Mouse (Mus musculus) frontal cortex, postnatal 14 days (tissue): ENCODE results near the gene Olfr538.
"Not testable (repeated sequence)": the region's sequence is repeated elsewhere in the genome, so short reads cannot be mapped to it uniquely, and the experiment has no call there.

ENCODE experiments used
- DNase-seq, 2 experiments: peaks; one replicate each; pipeline ENCODE4 v3.0.0; 2022; ENCODE audit warnings: low spot score in 2 of 2

Olfr538 gene

GRCm38 (mm10) chr7:140567586-140567985, at the start of gene Olfr538:
TSS of gene Olfr538 (plus strand) at chr7:140567886.
- DNase-seq = no peak

GRCm38 (mm10) chr7:140539746-140540145, 27.9 kb upstream of the Olfr538 start:
- DNase-seq = no peak

DNA sequence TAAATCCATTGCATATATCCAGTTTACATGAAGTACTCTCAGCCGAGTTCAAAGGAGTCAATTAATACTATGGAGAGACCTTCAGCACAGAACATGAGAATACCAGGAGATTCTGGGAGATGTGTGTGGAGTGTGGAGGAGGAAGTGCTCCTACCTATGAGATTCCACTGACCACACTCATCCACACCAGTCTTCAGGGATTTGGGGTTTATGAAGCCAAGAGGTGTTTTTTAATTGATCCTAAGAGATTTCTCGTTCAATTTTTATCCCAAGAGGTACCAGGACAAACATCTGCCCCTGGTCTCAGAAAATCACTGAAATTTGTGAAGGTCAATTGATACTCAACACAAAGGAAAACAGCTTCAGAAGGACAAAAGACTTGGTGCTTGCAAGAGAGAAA, 33.3 kb downstream of the Olfr538 start, which contains the start of gene Olfr46:
Olfr46 (plus strand) TSS at position 301 of the 400 bp plus-strand sequence.
- not testable (repeated sequence) for DNase-seq
